25 mouse cellular contexts compared by ENCODE assay signal in genomic region chr4:34640731-34641130, GRCm38 (mm10).
"Had no signal": no experiment of that assay in that cellular context is flagged by ENCODE, and none has a peak within 500 bp of the region (broad histone marks: within the 10 kb centered on the region; RNA-seq: fewer than 3 reads in every experiment).

No protein-coding gene starts in this region.

- H3K9me3 ChIP-seq: embryonic facial prominence, embryonic 10.5 days; embryonic facial prominence, embryonic 12.5 days; embryonic facial prominence, embryonic 13.5 days; embryonic facial prominence, embryonic 15.5 days; forebrain, embryonic 10.5 days; forebrain, embryonic 12.5 days; forebrain, embryonic 13.5 days; forebrain, embryonic 15.5 days had no signal

- DNase-seq: cerebellum, adult 2 months; cerebellum, adult 8-10 months; cerebellum, adult 9-10 months; cerebellum, adult 9-11 months; cerebellum, postnatal 10 days; cerebellum, postnatal 14 days; cerebellum, postnatal 25 days; cerebellum, postnatal 36 days; embryo, embryonic 11 days; forebrain, postnatal 0 days; gastrocnemius, adult 2 months; gastrocnemius, postnatal 10 days; gastrocnemius, postnatal 14 days; gastrocnemius, postnatal 25 days; gastrocnemius, postnatal 36 days; heart, adult 2 months had no signal

- H3K4me3 ChIP-seq: embryonic facial prominence, embryonic 10.5 days; embryonic facial prominence, embryonic 12.5 days; embryonic facial prominence, embryonic 13.5 days; embryonic facial prominence, embryonic 15.5 days; erythroblast, embryonic 14.5 days; forebrain, embryonic 10.5 days; forebrain, embryonic 12.5 days; forebrain, embryonic 13.5 days; forebrain, embryonic 15.5 days; gastrocnemius, adult 2 months; heart, adult 2 months had no signal

- H3K27ac ChIP-seq: embryonic facial prominence, embryonic 10.5 days; embryonic facial prominence, embryonic 13.5 days; embryonic facial prominence, embryonic 15.5 days; forebrain, embryonic 10.5 days; forebrain, embryonic 12.5 days; forebrain, embryonic 13.5 days; forebrain, embryonic 15.5 days; gastrocnemius, adult 2 months; heart, adult 2 months had no signal

- H3K27me3 ChIP-seq: embryonic facial prominence, embryonic 12.5 days; embryonic facial prominence, embryonic 13.5 days; embryonic facial prominence, embryonic 15.5 days; forebrain, embryonic 12.5 days; forebrain, embryonic 13.5 days; forebrain, embryonic 15.5 days had no signal

- H3K4me1 ChIP-seq: embryonic facial prominence, embryonic 10.5 days; embryonic facial prominence, embryonic 12.5 days; embryonic facial prominence, embryonic 13.5 days; embryonic facial prominence, embryonic 15.5 days; forebrain, embryonic 10.5 days; forebrain, embryonic 12.5 days; forebrain, embryonic 13.5 days; forebrain, embryonic 15.5 days had no signal
